Mouse (Mus musculus) small intestine, adult 10 weeks (tissue): ENCODE data around the gene Olfr605. TPM values are rescaled to one million over a fixed set of nuclear protein-coding genes. Genes with fewer than 3 reads are reported as not detected.

Experiments
- polyA plus RNA-seq: library from polyadenylated mRNA; stranded (reverse); fragments of 350-450 nt; fragmentation: Illumina TruSeq; extraction: RNeasy Lipid Tissue Mini Kit (QIAGEN cat#74804); gene quantifications from one replicate; pipeline ENCODE4 v1.2.3, GENCODE M21; 2014; ENCODE audit warnings: low replicate concordance

The Olfr605 gene
- polyA plus RNA-seq: not detected

DNA sequence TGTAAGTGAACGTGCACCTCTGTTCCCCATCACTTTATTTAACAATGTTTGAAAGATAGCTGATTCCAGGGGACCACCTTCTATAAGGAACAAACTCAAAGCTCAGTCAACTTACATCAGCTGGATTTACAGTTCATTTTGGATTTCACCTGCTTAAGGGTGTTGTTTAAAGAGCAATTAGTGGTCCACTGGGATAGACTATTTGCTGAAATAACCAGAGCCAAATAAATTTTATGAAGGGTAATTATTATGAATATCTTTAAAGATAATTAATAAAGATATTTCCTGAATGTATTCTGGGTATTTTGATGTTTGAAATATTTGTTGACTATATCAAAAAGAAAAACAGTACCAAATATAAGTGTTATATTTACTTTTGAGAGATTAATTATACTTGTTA, at the start of gene Olfr605:
Gene Olfr605, minus strand, starts transcription at position 101 of the 400 bp plus-strand sequence.

DNA sequence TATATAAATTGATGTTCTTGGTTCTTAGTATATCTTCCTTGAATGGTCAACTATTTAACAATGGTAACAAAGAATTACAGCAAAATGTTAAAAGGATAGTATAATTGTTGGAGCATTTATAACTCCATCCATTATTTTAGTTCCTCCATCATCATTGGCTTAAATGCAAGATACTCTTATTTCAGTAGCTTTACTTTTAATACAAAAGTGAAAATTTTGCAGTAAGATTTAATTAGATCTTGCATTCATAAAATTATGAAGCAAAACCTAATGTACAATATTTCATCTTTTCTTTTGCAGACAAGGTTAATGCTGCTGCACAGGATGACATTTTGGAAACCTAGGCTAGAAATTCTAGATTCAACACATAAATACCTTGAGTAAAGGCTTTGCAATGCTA, 24.3 kb upstream of the Olfr605 start, which contains the start of gene Olfr608:
Gene Olfr608, plus strand, starts transcription at position 301 of the 400 bp plus-strand sequence.

DNA sequence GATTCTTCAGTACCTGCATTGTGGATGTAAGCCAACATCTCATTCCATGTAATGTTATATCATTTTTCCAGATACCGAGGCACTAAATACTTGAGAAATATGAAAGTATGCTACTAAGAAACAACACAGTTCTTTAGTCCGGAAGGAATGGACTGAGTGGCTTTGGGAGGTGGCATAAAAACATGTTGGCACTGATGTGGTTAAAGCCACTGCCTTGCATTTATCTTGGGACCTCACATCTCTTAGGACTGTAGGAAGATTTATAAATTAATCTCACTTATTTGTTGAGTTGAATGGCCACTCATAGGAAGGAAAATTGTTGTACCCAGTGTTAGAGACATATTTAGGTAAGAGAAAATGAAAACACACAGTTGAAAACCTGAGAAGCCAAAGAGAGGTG, 3.5 kb upstream of the Olfr605 start, which contains the start of gene Olfr606:
Gene Olfr606, plus strand, starts transcription at position 301 of the 400 bp plus-strand sequence.

DNA sequence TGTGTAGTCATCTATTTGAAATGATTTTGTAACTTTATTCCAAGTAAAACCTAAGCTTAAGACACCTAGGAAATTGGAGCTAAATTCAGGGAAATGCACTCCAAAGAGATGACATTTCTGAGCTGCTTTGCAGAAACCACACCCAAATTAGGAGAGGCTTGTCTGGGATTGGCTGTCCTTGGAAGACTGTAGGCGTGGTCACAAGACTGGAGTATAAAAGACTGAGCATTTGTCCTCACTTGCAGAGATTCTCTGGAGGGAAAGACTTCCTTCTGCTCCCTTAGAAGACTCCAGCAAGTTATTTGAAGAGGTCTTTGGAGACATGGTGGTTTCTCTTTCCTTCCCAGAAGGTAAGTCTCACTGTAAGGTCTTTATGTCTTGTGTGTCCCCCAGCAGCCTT, 30.5 kb downstream of the Olfr605 start, which contains the start of gene Usp17lc:
Gene Usp17lc, plus strand, starts transcription at position 301 of the 400 bp plus-strand sequence.

Other genes with a start within 250 kb of the Olfr605 start
- not detected for gene Olfr593, start 233.6 kb downstream of the Olfr605 start, polyA plus RNA-seq
- gene Olfr594, start 228.4 kb downstream of the Olfr605 start, polyA plus RNA-seq: not detected
- not detected for gene Usp17ld, start 192.9 kb downstream of the Olfr605 start, polyA plus RNA-seq
- gene Olfr596, start 139.8 kb downstream of the Olfr605 start, polyA plus RNA-seq: not detected
- gene Olfr597, start 129.1 kb downstream of the Olfr605 start, polyA plus RNA-seq: not detected
- not detected for gene Olfr598, start 121.9 kb downstream of the Olfr605 start, polyA plus RNA-seq
- gene Olfr599, start 109.5 kb downstream of the Olfr605 start, polyA plus RNA-seq: not detected
- gene Olfr600, start 95.8 kb downstream of the Olfr605 start, polyA plus RNA-seq: not detected
- gene Olfr601, start 82.8 kb downstream of the Olfr605 start, polyA plus RNA-seq: not detected
- not detected for gene Olfr603, start 59.3 kb downstream of the Olfr605 start, polyA plus RNA-seq
- not detected for gene Usp17lc, start 30.4 kb downstream of the Olfr605 start, polyA plus RNA-seq
- gene Olfr606, start 3.6 kb upstream of the Olfr605 start, polyA plus RNA-seq: not detected
- gene Olfr607, start 18.7 kb upstream of the Olfr605 start, polyA plus RNA-seq: not detected
- not detected for gene Olfr608, start 24.4 kb upstream of the Olfr605 start, polyA plus RNA-seq
- not detected for gene Olfr609, start 52.6 kb upstream of the Olfr605 start, polyA plus RNA-seq
- gene Olfr610, start 66.7 kb upstream of the Olfr605 start, polyA plus RNA-seq: not detected
- not detected for gene Olfr611, start 75.4 kb upstream of the Olfr605 start, polyA plus RNA-seq
- gene Olfr612, start 97.3 kb upstream of the Olfr605 start, polyA plus RNA-seq: not detected
- gene Olfr613, start 102.6 kb upstream of the Olfr605 start, polyA plus RNA-seq: not detected
- not detected for gene Olfr615, start 110.6 kb upstream of the Olfr605 start, polyA plus RNA-seq
- gene Olfr616, start 123.7 kb upstream of the Olfr605 start, polyA plus RNA-seq: not detected
- gene Olfr617, start 127.6 kb upstream of the Olfr605 start, polyA plus RNA-seq: not detected
- gene Olfr618, start 144.7 kb upstream of the Olfr605 start, polyA plus RNA-seq: not detected
- gene Olfr619, start 155.1 kb upstream of the Olfr605 start, polyA plus RNA-seq: not detected
- not detected for gene Olfr620, start 167.1 kb upstream of the Olfr605 start, polyA plus RNA-seq
- not detected for gene Olfr622, start 197.3 kb upstream of the Olfr605 start, polyA plus RNA-seq
- not detected for gene Olfr623, start 218.3 kb upstream of the Olfr605 start, polyA plus RNA-seq
- gene Olfr624, start 225.8 kb upstream of the Olfr605 start, polyA plus RNA-seq: 0.78 TPM
- gene Olfr625-ps1, start 237.3 kb upstream of the Olfr605 start, polyA plus RNA-seq: not detected